Mouse (Mus musculus) skeletal muscle tissue, adult 2 months (tissue): ENCODE results near the gene Hspg2.
"Not testable (repeated sequence)": the region's sequence is repeated elsewhere in the genome, so short reads cannot be mapped to it uniquely, and the experiment has no call there.

Experiments
- DNase-seq: peaks from one replicate; pipeline ENCODE4 v3.0.0-alpha.2; 2012; ENCODE audit warnings: low read depth, low spot score

Hspg2 gene

DNA sequence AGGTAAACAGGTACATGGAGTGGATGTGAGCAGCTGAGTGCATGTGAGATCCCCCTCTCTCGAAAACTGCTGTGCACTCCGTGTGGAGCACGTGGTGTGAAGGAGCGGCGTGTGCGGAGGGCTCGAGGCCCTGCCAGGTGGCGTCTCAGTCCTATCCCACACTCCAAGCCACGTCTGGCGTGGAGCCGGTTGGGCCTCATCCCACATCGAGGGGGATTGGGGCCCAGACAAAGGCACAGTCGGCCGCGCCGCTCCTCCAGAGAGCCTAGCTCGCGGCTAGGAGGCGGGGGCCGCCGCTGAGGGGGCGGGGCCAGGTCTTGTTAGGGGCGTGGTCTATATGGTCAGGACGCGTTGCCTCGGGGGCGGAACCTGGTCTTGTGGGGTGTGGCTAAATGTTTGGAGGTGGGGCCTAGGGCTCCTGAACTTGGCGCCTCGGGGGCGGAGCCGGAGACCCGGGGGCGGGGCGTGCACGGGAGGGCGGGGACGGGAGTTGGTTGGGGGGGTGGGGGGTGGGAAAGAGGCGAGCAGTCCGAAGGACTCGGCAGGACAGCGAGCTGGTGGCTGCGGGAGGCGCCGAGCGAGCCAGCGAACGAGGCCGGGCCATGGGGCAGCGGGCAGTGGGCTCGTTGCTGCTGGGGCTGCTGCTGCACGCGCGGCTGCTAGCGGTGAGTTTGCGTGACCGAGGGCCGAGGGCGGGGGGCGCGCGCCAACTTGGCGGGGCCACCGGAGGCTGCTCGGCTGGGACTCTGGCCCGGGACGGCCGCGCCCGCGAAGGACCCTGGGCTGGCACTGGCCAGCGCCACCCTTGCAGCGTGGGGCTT, at the start of gene Hspg2:
Gene Hspg2, plus strand, starts transcription at position 510 of the 821 bp plus-strand sequence.
- DNase-seq = peak; percentile 97

DNA sequence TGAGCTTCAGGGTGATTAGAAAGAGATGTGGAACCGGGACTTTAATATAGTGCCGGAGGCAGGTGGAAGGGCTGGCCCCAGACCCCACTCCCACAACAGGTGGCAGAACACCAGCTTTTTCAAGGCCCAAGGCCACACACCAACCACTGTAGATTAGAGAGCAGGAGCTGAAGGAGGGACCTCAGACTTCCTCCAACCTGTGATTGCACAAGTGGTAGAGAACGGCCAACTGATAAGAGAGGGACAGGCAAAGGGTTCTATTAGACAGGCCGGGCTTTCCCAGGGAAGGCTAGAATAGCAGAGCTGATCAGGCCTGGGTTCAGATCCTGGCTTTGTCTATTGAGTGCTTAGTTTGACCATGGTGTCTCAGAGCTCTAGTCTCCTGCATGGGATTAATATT, 38.1 kb upstream of the Hspg2 start, which contains the start of gene Cela3b:
Gene Cela3b, minus strand, starts transcription at position 39 of the 400 bp plus-strand sequence.
- no peak for DNase-seq

DNA sequence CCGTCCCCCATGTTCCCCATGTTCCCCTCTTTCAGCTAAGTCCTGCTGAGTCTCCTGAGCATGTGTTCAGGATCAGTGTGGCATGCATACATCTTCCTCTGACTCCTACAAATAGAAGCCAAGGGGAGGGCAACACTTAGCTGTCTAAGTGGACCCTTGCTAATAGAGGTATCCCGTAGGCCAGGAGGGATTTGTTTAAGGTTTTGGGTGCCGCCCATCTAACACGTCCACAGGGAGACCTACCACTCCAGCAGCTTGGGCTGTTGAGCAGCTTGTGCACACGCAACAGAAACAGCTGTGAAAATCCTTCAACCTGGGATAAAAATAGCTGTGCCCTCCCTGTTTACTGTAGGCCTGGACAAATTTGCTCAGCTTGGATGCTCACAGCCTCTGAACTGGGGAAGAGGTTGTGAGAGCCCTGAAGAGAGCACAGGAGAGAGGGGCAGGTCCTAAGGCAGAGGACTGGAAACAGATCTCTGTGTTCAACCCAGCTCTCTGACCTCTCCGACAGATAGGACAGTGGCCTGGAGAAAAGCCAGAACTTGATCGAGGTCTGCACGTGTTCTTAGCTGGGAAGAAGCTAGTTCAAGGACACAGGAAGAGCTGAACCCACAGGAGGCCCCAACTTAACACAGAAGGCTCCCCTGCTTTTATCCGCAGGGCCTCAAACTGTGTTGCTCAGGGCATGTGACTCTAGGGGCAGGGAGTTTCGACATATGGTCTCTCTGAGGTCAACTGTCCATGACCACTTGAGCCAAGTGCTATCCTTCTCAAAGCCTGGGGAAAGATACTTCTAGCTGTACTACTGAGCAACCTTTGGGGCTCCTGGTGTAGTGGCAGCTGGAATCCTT, 35.6 kb upstream of the Hspg2 start:
- DNase-seq = not testable (repeated sequence)

DNA sequence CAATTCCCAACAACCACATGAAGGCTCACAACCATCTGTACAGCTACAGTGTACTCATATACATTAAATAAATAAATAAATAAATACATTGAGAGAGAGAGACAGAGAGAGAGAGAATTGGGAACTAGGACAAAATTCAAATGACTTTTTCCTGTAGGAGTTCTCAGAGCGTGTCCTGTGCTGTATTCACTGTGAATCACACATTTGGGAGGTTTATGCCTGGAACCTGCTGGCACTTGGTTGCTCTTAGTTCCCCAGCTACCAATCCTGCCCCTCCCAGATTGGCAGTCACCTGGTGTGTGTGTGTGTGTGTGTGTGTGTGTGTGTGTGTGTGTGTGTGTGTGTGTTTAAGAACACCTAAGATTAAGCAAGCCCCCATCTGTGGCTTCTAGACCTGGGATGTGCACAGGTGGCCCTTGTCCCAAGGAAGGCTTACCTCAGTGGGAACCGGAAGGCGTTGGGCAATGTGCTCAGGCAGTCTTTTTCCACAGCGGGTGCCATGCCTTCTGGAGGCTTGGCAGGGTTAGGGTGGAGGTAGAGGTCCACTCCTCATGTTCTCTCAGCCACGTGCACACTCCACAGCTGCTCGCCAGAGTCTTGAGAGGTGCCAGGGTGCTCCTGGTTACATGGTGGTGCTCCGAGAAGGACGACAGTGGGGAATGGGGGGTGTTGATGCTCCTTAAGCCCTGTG, 31.4 kb upstream of the Hspg2 start:
- DNase-seq = no peak

DNA sequence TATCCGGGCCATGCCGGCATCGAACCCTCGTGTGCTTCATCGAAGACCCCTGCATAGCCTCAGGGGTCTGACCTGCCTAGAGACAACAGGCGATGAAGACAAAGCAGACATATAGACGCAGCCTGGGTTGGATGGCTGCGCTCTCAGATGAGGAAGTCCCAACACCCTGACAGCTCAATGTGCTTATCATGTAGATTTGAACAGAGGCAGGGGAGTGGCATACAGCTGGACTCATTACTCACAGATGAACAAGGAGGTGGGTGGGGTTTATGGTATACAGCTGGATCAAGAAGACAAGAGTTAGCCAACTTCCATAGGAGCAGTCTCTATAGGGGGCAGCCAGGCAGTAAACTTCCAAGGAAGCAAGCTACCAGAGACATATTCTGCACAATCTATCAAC, 29.7 kb upstream of the Hspg2 start:
- DNase-seq = no peak

DNA sequence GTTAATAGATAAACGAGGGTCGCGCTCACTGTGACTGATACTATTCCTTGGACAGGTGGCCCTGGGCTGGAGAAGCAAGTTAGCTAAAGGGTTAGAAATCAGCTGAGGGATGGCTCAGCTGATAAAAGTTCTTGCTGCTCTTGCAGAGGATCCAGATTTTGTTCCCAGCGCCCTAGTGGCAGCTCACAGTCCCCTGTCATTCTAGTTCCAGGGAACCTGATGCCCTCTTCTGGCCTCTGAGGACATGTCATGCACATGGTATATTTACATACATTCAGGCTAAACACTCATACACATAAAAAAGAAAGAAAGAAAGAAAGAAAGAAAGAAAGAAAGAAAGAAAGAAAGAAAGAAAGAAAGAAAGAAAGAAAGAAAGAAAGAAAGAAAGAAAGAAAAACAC, 27.2 kb upstream of the Hspg2 start:
- no peak for DNase-seq

DNA sequence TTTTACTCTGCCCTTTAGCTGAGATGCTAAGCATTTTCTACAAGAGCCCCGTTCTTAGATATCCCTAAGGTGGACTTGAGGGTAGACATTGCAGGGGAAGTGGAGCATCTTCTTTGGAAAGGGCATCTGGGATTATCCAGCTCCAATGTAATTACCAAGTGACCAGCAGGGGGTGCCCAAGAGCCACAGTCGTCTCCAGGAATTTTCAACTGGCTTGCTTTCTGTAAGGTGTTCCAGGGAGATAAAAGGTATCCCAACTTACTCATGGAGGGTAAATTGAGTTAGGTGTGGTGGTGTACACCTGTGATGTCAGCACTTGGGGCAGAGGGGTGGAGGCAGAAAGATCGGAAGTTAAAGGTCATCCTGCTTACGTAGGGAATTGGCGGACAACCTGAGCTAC, 24.9 kb upstream of the Hspg2 start:
- peak; percentile 50 for DNase-seq

DNA sequence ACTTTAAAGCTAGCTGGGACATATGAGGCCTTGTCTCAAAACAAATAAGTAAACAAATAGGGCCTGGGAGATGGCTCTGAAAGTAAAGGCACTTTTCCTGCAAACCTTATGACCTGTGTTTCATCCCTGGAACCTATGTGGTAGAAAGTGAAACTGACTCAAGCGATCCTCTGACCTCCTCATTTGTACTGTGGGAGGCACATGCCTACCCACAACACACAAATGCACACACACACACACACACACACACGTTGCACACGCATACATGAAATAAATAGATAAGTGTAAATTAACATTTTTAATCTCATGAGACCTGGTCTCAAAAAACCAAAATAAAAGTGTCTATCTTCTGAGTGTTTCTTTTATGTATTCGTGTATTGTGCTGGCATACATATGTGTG, 22.7 kb upstream of the Hspg2 start:
- no peak for DNase-seq

DNA sequence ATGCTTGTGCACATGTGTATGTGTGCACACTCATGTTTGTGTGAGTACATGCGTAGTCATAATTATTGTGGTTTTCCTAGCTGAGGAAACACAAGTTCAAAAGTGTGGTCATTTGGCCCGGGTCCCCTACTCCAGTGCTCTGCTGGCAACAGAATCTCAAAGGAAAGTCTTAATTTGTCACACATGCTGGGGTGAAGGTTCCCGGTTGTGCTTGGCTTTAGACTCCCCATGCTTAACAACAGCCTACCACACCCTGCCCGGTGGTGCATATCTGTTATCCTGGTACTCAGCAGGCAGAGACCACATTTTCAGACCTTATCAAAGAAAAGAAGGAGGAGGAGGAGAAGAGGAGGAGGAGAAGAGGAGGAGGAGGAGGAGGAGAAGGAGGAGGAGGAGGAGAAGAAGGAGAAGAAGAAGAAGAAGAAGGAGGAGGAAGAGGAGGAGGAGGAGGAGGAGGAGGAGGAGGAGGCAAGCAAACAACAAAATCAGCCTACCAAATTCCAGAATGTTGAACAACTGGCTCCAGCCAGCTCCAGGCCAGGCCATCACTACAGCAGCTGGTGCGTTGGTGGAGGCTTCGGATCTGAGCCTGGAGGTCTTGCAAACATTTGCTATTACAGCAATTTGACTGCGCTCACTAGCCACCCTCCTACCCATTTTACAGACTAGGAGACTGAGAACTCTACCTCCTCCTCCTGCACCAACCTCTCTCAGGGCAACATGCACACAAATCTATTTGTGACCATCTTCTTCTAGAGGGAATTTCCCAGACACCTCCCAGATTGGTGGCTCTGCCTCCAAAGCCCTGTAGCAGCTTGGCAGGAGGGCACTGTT, 21.0 kb upstream of the Hspg2 start:
- DNase-seq = no peak

DNA sequence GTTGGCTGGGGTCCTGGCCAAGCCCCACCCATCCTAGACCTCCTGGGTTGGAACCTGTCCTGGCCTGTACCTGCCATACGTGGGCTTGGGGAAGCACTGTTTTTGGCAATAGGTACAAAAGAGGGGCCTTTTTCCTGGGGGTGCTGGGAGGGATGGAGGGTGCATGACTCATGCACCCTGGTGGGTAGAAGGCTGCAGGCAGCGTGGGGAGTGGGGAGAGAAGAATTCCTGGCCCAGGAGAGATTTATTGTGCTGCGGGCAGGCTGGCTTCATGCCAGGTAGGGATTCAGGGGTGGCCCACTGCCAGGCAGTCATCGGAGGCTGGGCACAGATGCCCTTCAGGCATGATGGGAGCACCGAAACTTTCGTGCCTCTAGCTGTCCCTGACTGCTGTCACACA, 20.4 kb upstream of the Hspg2 start:
- DNase-seq = no peak

DNA sequence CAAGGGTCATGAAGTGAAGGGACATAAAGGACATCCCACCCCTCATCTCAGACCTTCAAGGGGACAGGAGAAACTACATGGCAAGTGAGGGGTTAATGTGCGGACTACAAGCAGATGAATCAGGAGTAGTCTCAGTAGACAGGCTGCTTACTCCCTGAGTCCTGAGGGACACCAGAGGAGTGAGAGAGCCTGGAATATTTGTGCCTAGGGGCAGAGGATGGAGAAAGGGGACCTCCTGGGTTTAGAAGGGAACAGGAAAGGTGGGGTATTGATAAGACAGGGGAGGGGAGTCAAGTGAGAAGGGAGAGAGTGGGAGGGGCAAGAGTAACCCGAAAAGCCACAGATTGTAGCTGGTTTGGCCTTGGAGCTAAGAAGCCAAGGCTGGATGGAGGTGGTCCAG, 19.9 kb upstream of the Hspg2 start:
- DNase-seq = no peak

DNA sequence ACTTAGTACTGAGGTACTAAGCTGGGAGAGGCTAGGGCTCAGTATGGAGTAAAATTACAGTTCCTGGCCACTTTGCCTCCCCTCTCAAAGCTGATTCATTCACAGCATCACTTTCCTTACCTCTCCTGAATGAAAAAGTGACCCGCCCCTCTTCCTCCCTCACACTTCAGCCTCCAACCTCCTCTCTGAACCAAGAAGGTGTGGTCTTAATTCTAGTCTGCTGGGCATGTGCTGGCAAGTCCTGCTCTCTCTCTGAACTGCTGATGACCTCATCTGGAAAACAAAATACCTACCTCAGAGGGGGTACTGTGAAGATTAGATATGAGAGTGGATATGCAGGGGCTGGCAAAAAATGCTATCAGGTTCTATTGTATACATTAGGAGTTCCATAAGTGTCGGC, 19.4 kb upstream of the Hspg2 start:
- DNase-seq = no peak

DNA sequence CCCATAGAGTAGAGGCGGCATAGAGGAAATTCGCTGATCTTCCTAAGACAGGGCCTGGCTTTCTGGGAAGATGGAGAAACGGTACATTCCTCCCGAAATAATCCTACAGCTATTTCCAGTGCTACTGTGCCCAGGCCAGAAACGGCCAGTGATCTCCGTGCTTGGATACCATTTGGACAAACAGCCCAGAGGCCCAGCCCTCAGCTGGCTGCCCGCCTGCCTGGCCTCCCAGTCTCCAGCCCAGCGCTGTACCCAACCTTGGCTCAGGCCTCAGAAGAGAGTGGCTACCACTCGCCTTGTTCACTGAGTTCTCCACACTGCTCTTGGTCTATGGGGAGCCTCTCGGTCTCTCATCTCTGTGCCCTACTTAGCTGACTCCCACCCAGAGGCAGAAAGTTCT, 18.9 kb upstream of the Hspg2 start:
- DNase-seq = no peak

DNA sequence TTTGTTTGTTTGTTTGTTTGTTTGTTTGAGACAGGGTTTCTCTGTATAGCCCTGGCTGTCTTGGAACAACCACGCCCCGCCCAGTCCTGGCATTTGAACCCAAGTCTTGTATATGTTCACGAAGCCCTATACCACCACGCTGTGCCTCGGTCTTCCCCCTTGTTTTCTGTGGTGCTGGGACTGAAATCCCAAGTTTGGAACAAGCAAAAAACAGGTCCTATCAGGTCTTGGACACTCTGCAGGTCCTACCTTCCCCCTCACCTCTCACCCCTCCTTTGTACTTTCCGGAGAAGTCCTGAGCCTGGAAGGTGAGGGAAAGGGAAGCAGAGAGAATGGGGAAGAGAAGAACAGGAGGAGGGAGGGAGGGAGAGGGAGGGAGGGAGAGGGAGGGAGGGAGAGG, 16.4 kb upstream of the Hspg2 start:
- DNase-seq = no peak

DNA sequence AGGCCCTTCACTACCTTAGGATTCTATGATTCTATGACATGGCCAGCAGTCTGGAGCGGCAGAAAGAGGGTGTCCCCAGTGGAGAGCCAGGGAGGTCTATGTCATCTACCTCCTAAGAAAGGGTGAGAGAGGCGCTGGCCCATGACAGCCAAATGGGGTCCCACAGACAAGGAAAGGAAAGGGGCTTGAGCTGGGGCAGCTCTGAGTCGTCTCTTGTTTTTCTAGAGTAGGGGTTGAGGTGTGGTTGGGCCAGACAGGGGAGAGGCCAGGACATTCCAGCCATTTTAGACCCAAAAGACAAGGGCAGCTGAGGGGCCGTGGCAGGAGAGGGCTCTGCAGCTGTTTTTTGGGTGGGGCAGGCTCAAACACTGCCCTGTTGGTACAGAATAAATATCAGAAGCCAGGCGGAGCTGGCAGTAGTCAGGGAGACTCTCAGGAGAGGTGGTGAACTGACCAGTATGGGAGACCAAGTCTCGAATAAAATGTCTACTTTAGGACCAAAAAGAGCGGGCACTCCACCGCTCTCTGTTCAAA, 15.3 kb upstream of the Hspg2 start, which contains the start of gene 1700013G24Rik:
Gene 1700013G24Rik, plus strand, starts transcription at position 51 of the 534 bp plus-strand sequence.
- no peak for DNase-seq

DNA sequence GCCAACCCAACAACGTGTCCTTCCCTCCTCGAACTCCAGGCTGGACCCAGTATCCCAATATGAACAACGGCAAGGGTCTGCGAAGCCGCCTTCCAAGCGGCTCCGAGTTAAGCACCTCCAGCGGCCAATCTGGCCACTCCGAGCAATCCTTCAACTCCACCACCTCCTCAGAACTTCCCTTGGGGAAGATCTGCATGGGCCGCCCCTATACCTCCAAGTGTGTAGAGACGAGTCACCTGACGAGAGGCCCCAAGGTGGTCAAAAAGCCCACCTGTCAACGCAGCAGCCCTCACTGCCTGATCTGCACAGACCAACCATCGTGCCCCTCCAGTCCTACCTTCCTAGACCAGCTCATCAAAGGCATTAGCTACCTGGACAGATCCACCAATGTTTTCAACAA, 14.0 kb upstream of the Hspg2 start:
- no peak for DNase-seq

DNA sequence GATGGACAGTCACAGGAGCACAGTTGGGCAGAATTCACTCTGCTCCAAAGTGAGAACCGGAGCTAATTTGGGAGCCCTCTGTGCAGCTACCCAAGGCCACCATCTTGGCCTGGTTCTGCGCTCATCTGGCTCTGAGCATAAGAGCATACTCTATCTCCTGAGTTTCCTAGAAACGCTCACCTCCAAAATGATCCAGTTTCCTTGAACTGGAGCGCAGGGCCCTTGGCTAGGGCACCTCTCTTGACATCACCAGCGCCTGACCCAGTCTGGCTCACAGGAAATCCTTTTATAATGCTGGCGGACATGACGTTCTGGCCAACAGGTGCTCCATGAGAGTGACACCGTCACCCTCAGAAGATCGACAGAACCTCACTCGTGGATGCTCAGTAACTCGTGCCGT, 12.0 kb upstream of the Hspg2 start:
- peak; percentile 81 for DNase-seq

DNA sequence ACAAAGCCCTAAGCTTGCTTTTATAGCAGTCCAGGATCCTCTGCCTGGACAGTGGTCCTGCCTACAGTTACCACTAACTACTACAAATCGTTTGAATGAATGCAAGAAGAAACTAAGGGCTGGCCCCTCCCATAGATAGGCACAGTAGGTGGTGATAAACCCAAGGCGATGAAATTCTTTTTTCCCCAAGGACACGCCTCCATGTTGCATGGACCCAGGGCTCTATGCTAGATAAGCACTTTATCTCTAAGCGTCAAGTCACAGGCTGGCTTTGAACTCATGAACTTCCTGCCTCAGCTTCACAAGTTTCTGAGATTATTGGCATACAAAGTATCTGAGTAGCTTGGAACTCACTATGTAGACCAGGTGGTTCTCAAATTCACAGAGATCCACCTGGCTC, 11.3 kb upstream of the Hspg2 start:
- DNase-seq = no peak

DNA sequence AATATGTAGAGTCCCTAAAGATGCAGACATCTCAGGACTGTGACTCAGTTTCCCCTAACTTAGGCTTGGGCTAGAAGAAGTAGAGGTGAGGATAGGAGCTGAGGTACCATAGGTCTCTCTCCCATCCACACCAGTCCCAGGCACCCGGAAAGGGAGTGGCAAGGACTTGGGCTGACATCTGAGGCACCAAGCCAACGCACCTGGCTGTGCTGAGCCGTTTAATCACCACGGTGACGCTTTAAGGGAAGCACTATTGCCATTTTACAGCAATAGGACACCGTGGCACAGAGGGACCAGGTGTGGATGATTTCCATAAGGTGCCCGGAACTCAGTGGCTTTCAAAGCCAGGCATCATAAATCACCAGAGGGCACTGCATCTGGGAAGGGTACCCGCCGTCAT, 10.3 kb upstream of the Hspg2 start:
- no peak for DNase-seq

DNA sequence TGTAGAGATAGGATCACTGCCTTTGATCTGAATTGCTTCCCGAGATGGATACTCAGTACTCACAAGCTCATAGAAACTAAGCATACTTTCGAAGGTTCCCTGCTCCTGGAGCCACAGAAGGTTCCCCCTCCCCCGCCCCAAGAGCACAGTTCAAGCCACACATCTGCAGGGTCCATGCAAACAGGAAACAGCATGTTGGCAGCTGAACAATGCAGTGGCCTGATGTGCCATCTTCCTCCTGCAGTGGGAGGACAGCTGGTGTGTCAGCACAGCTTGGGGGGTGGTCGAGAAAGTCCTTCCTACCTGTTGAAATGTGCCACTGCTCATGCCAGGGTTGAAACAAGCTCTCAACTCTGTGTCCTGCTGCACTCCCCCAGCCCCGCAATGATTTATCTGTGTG, 9.7 kb upstream of the Hspg2 start:
- no peak for DNase-seq

DNA sequence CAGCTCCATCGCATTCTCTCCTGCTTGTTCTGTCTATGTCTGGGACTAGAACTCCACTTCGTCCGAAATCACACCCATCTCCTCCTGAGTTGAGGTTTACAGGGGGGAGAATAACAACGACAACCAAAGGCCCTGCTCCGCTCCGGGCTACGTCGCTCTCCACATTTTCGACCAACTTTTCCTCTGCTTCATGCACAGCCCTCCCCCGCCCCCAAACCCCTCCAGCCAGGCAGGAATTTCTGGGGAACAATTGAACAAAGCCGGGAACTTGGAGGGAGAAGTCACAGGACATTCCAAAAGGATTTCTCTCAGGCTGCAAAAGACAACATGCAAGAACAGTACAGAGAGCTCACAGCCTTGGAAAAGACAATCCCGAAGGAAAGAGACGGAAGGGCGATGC, 7.9 kb upstream of the Hspg2 start:
- no peak for DNase-seq
